Mouse (Mus musculus): Measurements from ENCODE around the gene Plvap.
A peak's percentile ranks its signal among the peaks of the same experiment; 100 is the strongest.

GRCm38 (mm10) chr8:71476099-71476940, 35.2 kb downstream of the Plvap start:
- no peak for TF ChIP-seq CTCF (IDR thresholded peaks at IDR 0.05; ENCODE audit: borderline replicate concordance, insufficient read depth, low read depth, low read length)
- peak; percentile 58 for TF ChIP-seq POLR2A (IDR thresholded peaks at IDR 0.05; ENCODE audit: borderline replicate concordance, insufficient read depth, low read length)
